Mouse (Mus musculus): ENCODE measurements around the gene Pop4. TPM values are rescaled to one million over a fixed set of nuclear protein-coding genes. Genes with fewer than 3 reads are reported as not detected.

Pop4 gene
- total and polyA plus RNA-seq, 2 experiments from 2014 or later: 64.6 to 71.0 TPM

- no peak for DNase-seq (ENCODE audit: low spot score)
These were observed 55.9 kb downstream of the Pop4 start for GRCm38 (mm10) chr7:38215281-38215680.

GRCm38 (mm10) chr7:38214473-38215214 lies 56.6 kb downstream of the Pop4 start:
- DNase-seq (ENCODE audit: low spot score) (no peak), ATAC-seq (no peak)
- no peak for TF ChIP-seq CTCF (IDR thresholded peaks at IDR 0.05; ENCODE audit: low read depth)
- WGBS: 69% methylated on average over 5 of the region's 5 CpGs
- Histone ChIP-seq H3K27ac (no peak overlapping the region), H3K4me1 (ENCODE audit: insufficient read depth, low read length) (no peaks in the 10 kb centered on the region), H3K4me2 (ENCODE audit: low read depth, low read length) (no peak overlapping the region), H3K36me3 (ENCODE audit: insufficient read depth, low read length) (no peaks in the 10 kb centered on the region), H3K4me3 (ENCODE audit: low read length) (no peak overlapping the region), H3K9me3 (ENCODE audit: low read length) (no peaks in the 10 kb centered on the region), H3K27me3 (ENCODE audit: insufficient read depth, low read length) (no peaks in the 10 kb centered on the region), H3K9ac (replicated peaks; ENCODE audit: low read length) (no peak overlapping the region)

More at GRCm38 (mm10) chr7:38215281-38215680, 55.9 kb downstream of the Pop4 start:
- H3K4me2 ChIP-seq (ENCODE audit: low read depth, low read length): no peak overlapping the region
- no peaks in the 10 kb centered on the region for H3K9me3 ChIP-seq (ENCODE audit: low read length)
- H3K9ac ChIP-seq (replicated peaks; ENCODE audit: low read length): no peak overlapping the region
- no peak overlapping the region for H3K4me3 ChIP-seq (ENCODE audit: low read length)
- ATAC-seq: no peak
- H3K36me3 ChIP-seq (ENCODE audit: insufficient read depth, low read length): no peaks in the 10 kb centered on the region
- TF ChIP-seq CTCF (IDR thresholded peaks at IDR 0.05; ENCODE audit: low read depth): no peak
- H3K27ac ChIP-seq: no peak overlapping the region
- WGBS: 82% methylated on average over 7 of the region's 7 CpGs
- H3K27me3 ChIP-seq (ENCODE audit: insufficient read depth, low read length): no peaks in the 10 kb centered on the region
- no peaks in the 10 kb centered on the region for H3K4me1 ChIP-seq (ENCODE audit: insufficient read depth, low read length)

DNA sequence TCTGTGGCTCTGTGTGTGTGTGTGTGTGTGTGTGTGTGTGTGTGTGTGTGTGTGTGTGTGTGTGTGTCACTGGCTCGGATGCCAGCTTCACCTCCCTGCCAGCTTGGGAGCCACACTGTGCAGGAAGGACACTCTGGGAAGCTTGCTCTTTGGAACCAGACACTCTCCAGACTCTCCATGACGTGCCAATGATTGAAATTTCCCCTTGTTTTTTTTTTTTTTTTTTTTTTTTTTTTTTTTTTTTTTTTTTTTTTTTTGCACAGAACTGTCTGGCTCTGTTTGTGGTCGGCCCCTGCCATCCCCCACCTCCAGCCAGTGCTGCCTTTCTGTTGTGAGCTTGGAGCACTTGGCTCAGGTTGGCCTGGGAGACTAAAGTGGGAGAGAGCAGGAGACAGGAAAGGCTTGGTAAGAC lies 58.6 kb downstream of the Pop4 start:
- no peak for TF ChIP-seq CTCF (IDR thresholded peaks at IDR 0.05; ENCODE audit: low read depth)
- no peaks in the 10 kb centered on the region for H3K9me3 ChIP-seq (ENCODE audit: low read length)
- DNase-seq (ENCODE audit: low spot score) (no peak), ATAC-seq (no peak)
- no peaks in the 10 kb centered on the region for H3K36me3 ChIP-seq (ENCODE audit: insufficient read depth, low read length)
- no peaks in the 10 kb centered on the region for H3K27me3 ChIP-seq (ENCODE audit: insufficient read depth, low read length)
- no peaks in the 10 kb centered on the region for H3K4me1 ChIP-seq (ENCODE audit: insufficient read depth, low read length)
- H3K27ac ChIP-seq: no peak overlapping the region
- H3K4me3 ChIP-seq (ENCODE audit: low read length): no peak overlapping the region
- no peak overlapping the region for H3K4me2 ChIP-seq (ENCODE audit: low read depth, low read length)
- 32% methylated on average over 2 of the region's 3 CpGs for WGBS
- no peak overlapping the region for H3K9ac ChIP-seq (replicated peaks; ENCODE audit: low read length)

Other genes with a start within 250 kb of the Pop4 start
- 28.0 and 29.1 TPM in 2 replicates for gene Uri1, start 247.9 kb downstream of the Pop4 start, total RNA-seq (2014; rRNA removed)
- gene Uri1, start 247.9 kb downstream of the Pop4 start, polyA plus RNA-seq (2015; fragmentation: Nextera tagmentation; extraction: Ambion mirVana): 37.2 and 38.3 TPM in 2 replicates
- 11.5 and 15.7 TPM in 2 replicates for gene Ccne1, start 163.9 kb downstream of the Pop4 start, total RNA-seq (2014; rRNA removed)
- gene Ccne1, start 163.9 kb downstream of the Pop4 start, polyA plus RNA-seq (2015; fragmentation: Nextera tagmentation; extraction: Ambion mirVana): 19.7 and 20.6 TPM in 2 replicates
- gene 1600014C10Rik, start 88.2 kb downstream of the Pop4 start, total RNA-seq (2014; rRNA removed): 34.9 and 35.8 TPM in 2 replicates
- gene 1600014C10Rik, start 88.2 kb downstream of the Pop4 start, polyA plus RNA-seq (2015; fragmentation: Nextera tagmentation; extraction: Ambion mirVana): 25.6 and 26.1 TPM in 2 replicates
- 1.2 and 2.0 TPM in 2 replicates for gene Plekhf1, start 43.4 kb downstream of the Pop4 start, total RNA-seq (2014; rRNA removed)
- gene Plekhf1, start 43.4 kb downstream of the Pop4 start, polyA plus RNA-seq (2015; fragmentation: Nextera tagmentation; extraction: Ambion mirVana): 0.84 and 0.97 TPM in 2 replicates

All from hindbrain, postnatal 0 days (tissue).